Mouse (Mus musculus) megakaryocyte, embryonic 14.5 days (primary cell): ENCODE measurements around the gene Mfap1b.

Experiments used
- FLI1 ChIP-seq: IDR thresholded peaks from 2 replicates; pipeline ENCODE4 v1.6.1; 2012; ENCODE audit warnings: low read length, inconsistent platforms, mixed read lengths
- GATA1 ChIP-seq: IDR thresholded peaks from 3 replicates; pipeline ENCODE4 v1.6.1; 2012; ENCODE audit warnings: mixed read lengths, low read length, inconsistent platforms, borderline replicate concordance

GRCm38 (mm10) chr2:121444178-121444577 is 29.7 kb downstream of the Mfap1b start, which contains the start of gene Ell3:
- TF ChIP-seq GATA1, result no peak
- no peak for TF ChIP-seq FLI1
